Mouse (Mus musculus): ENCODE measurements at regions not wholly inside any gene's neighbourhood (a gene's known extent, or its start where the extent isn't known, plus 50 kb on each side); places are given as distances from the start of the nearest gene placed in this dataset.

- DNase-seq (ENCODE audit: low read depth in 1 of 2, low spot score in 2 of 2), result no peak
These were observed 115.7 kb upstream of the Tgfbr2 start for GRCm38 (mm10) chr9:116290896-116291295.

- DNase-seq (ENCODE audit: low read depth in 1 of 2, low spot score in 2 of 2), result no peak
These were observed 110.7 kb upstream of the Tgfbr2 start for GRCm38 (mm10) chr9:116285691-116286431.

- no peak for DNase-seq (ENCODE audit: low read depth in 1 of 2, low spot score in 2 of 2)
These were observed 108.8 kb upstream of the Tgfbr2 start for GRCm38 (mm10) chr9:116283790-116284526.

- no peak for DNase-seq (ENCODE audit: low read depth in 1 of 2, low spot score in 2 of 2)
These were observed 106.5 kb upstream of the Tgfbr2 start for GRCm38 (mm10) chr9:116281654-116282053.

GRCm38 (mm10) chr9:116280146-116280545 is 105.0 kb upstream of the Tgfbr2 start:
- no peak for DNase-seq (ENCODE audit: low read depth in 1 of 2, low spot score in 2 of 2)

GRCm38 (mm10) chr9:116278862-116279261 is 103.7 kb upstream of the Tgfbr2 start:
- DNase-seq (ENCODE audit: low read depth in 1 of 2, low spot score in 2 of 2), result no peak

- no peak for DNase-seq (ENCODE audit: low read depth in 1 of 2, low spot score in 2 of 2)
These were observed 102.6 kb upstream of the Tgfbr2 start for GRCm38 (mm10) chr9:116277736-116278135.

GRCm38 (mm10) chr9:116276141-116276540 is 101.0 kb upstream of the Tgfbr2 start:
- no peak for DNase-seq (ENCODE audit: low read depth in 1 of 2, low spot score in 2 of 2)

- no peak for DNase-seq (ENCODE audit: low read depth in 1 of 2, low spot score in 2 of 2)
These were observed 97.3 kb upstream of the Tgfbr2 start for GRCm38 (mm10) chr9:116272446-116272845.

- no peak for DNase-seq (ENCODE audit: low read depth in 1 of 2, low spot score in 2 of 2)
These were observed 95.3 kb upstream of the Tgfbr2 start for GRCm38 (mm10) chr9:116270417-116270828.

GRCm38 (mm10) chr9:116267411-116267810 is 92.3 kb upstream of the Tgfbr2 start:
- DNase-seq (ENCODE audit: low read depth in 1 of 2, low spot score in 2 of 2), result no peak

GRCm38 (mm10) chr9:116263833-116264232 is 88.7 kb upstream of the Tgfbr2 start:
- no peak for DNase-seq (ENCODE audit: low read depth in 1 of 2, low spot score in 2 of 2)

GRCm38 (mm10) chr9:116259569-116259968 is 84.4 kb upstream of the Tgfbr2 start:
- no peak for DNase-seq (ENCODE audit: low read depth in 1 of 2, low spot score in 2 of 2)

- DNase-seq (ENCODE audit: low read depth in 1 of 2, low spot score in 2 of 2), result no peak
These were observed 78.4 kb upstream of the Tgfbr2 start for GRCm38 (mm10) chr9:116253546-116253945.

GRCm38 (mm10) chr9:116252788-116253187 is 77.6 kb upstream of the Tgfbr2 start:
- no peak for DNase-seq (ENCODE audit: low read depth in 1 of 2, low spot score in 2 of 2)

- DNase-seq (ENCODE audit: low read depth in 1 of 2, low spot score in 2 of 2), result no peak
These were observed 74.6 kb upstream of the Tgfbr2 start for GRCm38 (mm10) chr9:116249791-116250190.

- DNase-seq (ENCODE audit: low read depth in 1 of 2, low spot score in 2 of 2), result no peak
These were observed 70.0 kb upstream of the Tgfbr2 start for GRCm38 (mm10) chr9:116245136-116245535.

- DNase-seq (ENCODE audit: low read depth in 1 of 2, low spot score in 2 of 2), result no peak
These were observed 69.4 kb upstream of the Tgfbr2 start for GRCm38 (mm10) chr9:116244619-116244899.

GRCm38 (mm10) chr9:116243775-116244618 is 68.8 kb upstream of the Tgfbr2 start:
- DNase-seq (ENCODE audit: low read depth in 1 of 2, low spot score in 2 of 2), result no peak

- DNase-seq (ENCODE audit: low read depth in 1 of 2, low spot score in 2 of 2), result no peak
These were observed 66.9 kb upstream of the Tgfbr2 start for GRCm38 (mm10) chr9:116241933-116242526.

GRCm38 (mm10) chr9:116241290-116241689 is 66.1 kb upstream of the Tgfbr2 start:
- no peak for DNase-seq (ENCODE audit: low read depth in 1 of 2, low spot score in 2 of 2)

Measured in monocyte, adult 2 months (primary cell).